Mouse (Mus musculus) cerebellum, adult 11-12 months (tissue): ENCODE measurements at regions not wholly inside any gene's neighbourhood (a gene's known extent, or its start where the extent isn't known, plus 50 kb on each side); places are given as distances from the start of the nearest gene placed in this dataset.
A peak's percentile ranks its signal among the peaks of the same experiment; 100 is the strongest.

Experiments used
- DNase-seq: peaks from one replicate; pipeline ENCODE4 v3.0.0; 2022

DNA sequence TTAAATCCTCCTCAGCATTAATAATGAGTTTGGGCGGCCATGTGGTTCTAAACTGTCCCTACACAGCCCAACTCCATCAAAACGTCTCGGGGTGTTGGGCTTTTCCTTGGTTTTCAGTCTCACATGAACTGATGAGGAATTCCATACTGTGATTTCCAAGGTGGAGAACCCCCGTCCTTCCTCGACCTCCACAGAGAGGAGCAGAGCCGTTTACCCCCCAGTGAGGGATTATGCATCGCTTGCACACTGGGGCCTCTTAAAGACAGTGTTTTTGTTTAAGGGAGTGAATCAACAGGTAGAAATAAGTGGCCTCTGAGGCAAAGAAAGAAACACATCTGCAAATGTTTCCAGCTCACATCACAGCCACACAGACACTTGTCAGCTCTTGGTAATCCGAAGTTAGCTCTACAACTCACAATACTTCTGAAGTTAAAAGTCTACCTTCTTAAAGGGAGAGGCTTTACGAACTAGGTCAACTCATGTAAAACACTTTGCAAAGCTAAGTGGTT lies 82.0 kb upstream of the Pitrm1 start:
- no peak for DNase-seq

DNA sequence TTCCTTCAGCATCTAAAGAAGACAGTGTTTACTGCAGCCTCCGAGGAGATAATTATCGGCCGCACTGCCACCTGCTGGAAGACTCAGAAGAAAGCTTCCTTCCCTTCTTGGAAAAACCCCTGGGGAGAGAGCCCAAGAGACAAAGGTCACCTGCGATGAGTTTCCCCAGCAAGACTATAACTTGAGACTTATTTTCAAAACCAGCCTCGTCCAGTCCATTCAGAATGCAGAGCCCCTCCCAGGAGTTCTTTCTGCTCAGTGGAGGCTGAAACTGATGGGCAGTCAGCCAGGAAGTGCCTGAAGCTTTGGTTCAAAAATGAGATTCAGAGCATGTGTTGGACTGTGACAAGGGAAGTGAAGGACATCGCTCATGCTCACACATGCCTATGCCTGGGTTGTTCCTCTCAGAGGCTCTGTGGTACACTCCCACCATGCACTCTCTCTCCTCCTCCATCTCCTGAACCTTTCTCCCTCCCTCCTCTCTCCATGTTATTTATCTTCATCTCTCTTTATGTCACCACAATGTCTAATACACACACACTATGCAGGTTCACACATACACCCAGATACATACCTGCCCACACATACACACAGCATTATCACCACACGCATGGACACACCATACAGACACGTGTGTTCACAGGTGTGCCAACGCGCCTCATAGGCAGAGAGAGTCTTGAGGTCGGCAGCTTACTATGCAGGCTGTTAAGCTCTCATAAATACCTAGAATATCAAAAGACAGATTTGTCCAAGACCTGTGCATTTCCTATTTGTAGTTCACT lies 78.3 kb upstream of the Pitrm1 start:
- DNase-seq = no peak

GRCm38 (mm10) chr13:6470286-6471103 lies 77.5 kb upstream of the Pitrm1 start:
- DNase-seq = no peak

- DNase-seq = peak; percentile 19
Observed at GRCm38 (mm10) chr13:6471643-6472042, 76.3 kb upstream of the Pitrm1 start.

GRCm38 (mm10) chr13:6473401-6474190 lies 74.4 kb upstream of the Pitrm1 start:
- DNase-seq = no peak

- DNase-seq = no peak
Observed at GRCm38 (mm10) chr13:6479667-6480066, 68.3 kb upstream of the Pitrm1 start.

GRCm38 (mm10) chr13:6484418-6484817 lies 63.5 kb upstream of the Pitrm1 start:
- no peak for DNase-seq

GRCm38 (mm10) chr13:6487837-6488236 lies 60.1 kb upstream of the Pitrm1 start:
- DNase-seq = no peak

- no peak for DNase-seq
Observed at GRCm38 (mm10) chr13:6492916-6493619, 54.9 kb upstream of the Pitrm1 start.
